Mouse (Mus musculus) MN1 (cell line): ENCODE measurements around the gene Vmn1r149.
"Not testable (repeated sequence)": the region's sequence is repeated elsewhere in the genome, so short reads cannot be mapped to it uniquely, and the experiment has no call there.

Experiments used
- DNase-seq: peaks from one replicate; pipeline ENCODE4 v3.0.0-alpha.2; 2016; ENCODE audit warnings: low spot score

Gene Vmn1r149

DNA sequence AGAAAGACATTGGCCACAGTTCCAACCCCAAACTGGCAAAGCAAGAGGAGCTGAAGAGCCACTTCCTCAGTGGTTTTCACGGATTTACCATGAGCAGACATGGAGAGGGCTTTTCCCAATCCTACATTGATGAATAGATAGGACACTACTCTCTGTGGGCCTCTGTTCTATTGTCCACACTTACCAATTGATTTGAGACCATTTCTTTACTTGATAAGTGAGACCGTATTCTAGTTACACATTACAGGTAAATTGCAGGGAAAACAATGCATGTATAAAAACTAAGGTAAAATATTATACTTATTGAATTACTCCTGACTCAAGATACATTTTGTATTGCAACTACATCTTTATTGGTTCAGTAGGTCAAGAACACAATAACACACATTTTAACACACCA is at the start of gene Vmn1r149:
Vmn1r149 (minus strand) TSS at position 101 of the 400 bp plus-strand sequence.
- DNase-seq: not testable (repeated sequence)

DNA sequence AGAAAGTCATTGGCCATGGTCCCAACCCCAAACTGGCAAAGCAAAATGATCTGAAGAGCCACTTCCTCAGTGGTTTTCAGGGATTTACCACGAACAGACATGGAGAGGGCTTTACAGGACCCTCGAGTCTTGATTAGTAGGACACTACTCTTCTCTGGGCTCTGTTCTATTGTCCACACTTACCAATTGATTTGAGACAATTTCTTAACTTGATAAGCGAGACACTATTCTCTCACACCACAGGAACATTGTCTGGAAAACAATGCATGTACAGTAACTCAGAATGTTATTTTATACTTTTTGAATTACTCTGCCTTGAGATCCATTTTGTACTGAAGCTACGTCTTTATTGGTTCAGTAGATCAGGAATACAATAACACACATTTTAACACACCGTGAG is 25.9 kb upstream of the Vmn1r149 start, which contains the start of gene Gm10665:
Gm10665 (minus strand) TSS at position 101 of the 400 bp plus-strand sequence.
- DNase-seq: not testable (repeated sequence)

DNA sequence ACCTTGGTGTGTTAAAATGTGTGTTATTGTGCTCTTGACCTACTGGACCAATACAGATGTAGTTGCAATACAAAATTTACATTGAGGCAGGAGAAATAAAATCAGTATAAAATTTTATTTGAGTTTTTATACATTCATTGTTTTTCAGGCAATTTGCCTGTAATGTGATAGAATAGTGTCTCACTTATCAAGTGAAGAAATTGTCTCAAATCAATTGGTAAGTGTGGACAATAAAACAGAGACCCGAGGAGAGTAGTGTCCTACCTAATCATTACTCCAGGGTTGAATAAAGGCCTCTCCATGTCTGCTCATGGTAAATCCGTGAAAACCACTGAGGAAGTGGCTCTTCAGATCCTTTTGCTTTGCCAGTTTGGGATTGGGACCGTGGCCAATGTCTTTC is 24.7 kb downstream of the Vmn1r149 start, which contains the start of gene Vmn1r148:
Vmn1r148 (plus strand) TSS at position 301 of the 400 bp plus-strand sequence.
- not testable (repeated sequence) for DNase-seq
